Mouse (Mus musculus) liver, embryonic 16.5 days (tissue): ENCODE data around the gene Fblim1. TPM values are rescaled to one million over a fixed set of nuclear protein-coding genes. Genes with fewer than 3 reads are reported as not detected.

Experiments
- ATAC-seq: fragments of 200-750 bp; cut with Nextera tagmentation; 2 replicates; pipeline ENCODE4 v1.8.0; 2017; ENCODE audit warnings: low read depth, mild to moderate bottlenecking, moderate number of reproducible peaks, moderate library complexity
- H3K27ac ChIP-seq: fragments of 300-500 bp; sonication (generic); 2 replicates; pipeline ENCODE4 v1.5.1; 2014; ENCODE audit warnings: mild to moderate bottlenecking, low read length
- H3K27me3 ChIP-seq: fragments of 300-500 bp; sonication (generic); 2 replicates; pipeline ENCODE4 v1.6.1; 2014; ENCODE audit warnings: low read depth, low read length, mixed read lengths; ENCODE audit not compliant: control insufficient read depth, insufficient read depth
- H3K36me3 ChIP-seq: fragments of 300-500 bp; sonication (generic); 2 replicates; pipeline ENCODE4 v1.6.1; 2014; ENCODE audit warnings: mild to moderate bottlenecking; ENCODE audit not compliant: control insufficient read depth, insufficient read depth
- H3K4me1 ChIP-seq: fragments of 300-500 bp; sonication (generic); 2 replicates; pipeline ENCODE4 v1.6.1; 2014; ENCODE audit warnings: low read depth, low read length, mixed read lengths; ENCODE audit not compliant: control insufficient read depth
- H3K4me2 ChIP-seq: fragments of 300-500 bp; sonication (generic); 2 replicates; pipeline ENCODE4 v1.6.1; 2014; ENCODE audit warnings: low read depth, low read length, mixed read lengths
- H3K4me3 ChIP-seq: fragments of 300-500 bp; sonication (generic); 2 replicates; pipeline ENCODE4 v1.5.1; 2014; ENCODE audit warnings: low read depth, mild to moderate bottlenecking, low read length
- H3K9ac ChIP-seq: fragments of 300-500 bp; sonication (generic); 2 replicates; pipeline ENCODE4 v1.6.1; 2014; ENCODE audit warnings: low read depth, low read length
- H3K9me3 ChIP-seq: fragments of 300-500 bp; sonication (generic); replicated peaks from 2 replicates; pipeline ENCODE4 v1.6.1; 2016; ENCODE audit warnings: low read length; ENCODE audit not compliant: control insufficient read depth
- WGBS: fragments of 180-500 bp; shearing (Covaris S2); extraction: QIAGEN DNeasy Blood & Tissue Kit; methylation state at CpG from one replicate; pipeline ENCODE4 v1.1.7; 2014; ENCODE audit not compliant: insufficient replicate concordance; 5-methylcytosine and 5-hydroxymethylcytosine counted together
- polyA plus RNA-seq: library from polyadenylated mRNA; unstranded; fragments of >200 nt; fragmentation: Nextera tagmentation; extraction: Ambion mirVana; gene quantifications from 2 replicates; pipeline ENCODE4 v1.2.1, GENCODE M21; 2015

Fblim1 gene
- polyA plus RNA-seq, 1 experiment from 2014 or later, result 2.3 TPM

- no peaks in the 10 kb centered on the region for H3K27me3 ChIP-seq
- no peak overlapping the region for H3K4me2 ChIP-seq
- no peak overlapping the region for H3K4me3 ChIP-seq
- WGBS, result 84% methylated on average over 20 of the region's 20 CpGs
- no peak for ATAC-seq
- H3K9me3 ChIP-seq, result no peaks in the 10 kb centered on the region
- no peak overlapping the region for H3K27ac ChIP-seq
- peaks cover 15% of the 10 kb centered on the region for H3K36me3 ChIP-seq
- H3K4me1 ChIP-seq, result no peaks in the 10 kb centered on the region
- no peak overlapping the region for H3K9ac ChIP-seq
Measured at GRCm38 (mm10) chr4:141631250-141631649, 25.4 kb upstream of the Fblim1 start.

GRCm38 (mm10) chr4:141630021-141630420 lies 24.1 kb upstream of the Fblim1 start:
- H3K4me2 ChIP-seq, result no peak overlapping the region
- no peaks in the 10 kb centered on the region for H3K4me1 ChIP-seq
- H3K27ac ChIP-seq, result no peak overlapping the region
- no peak overlapping the region for H3K4me3 ChIP-seq
- no peak for ATAC-seq
- 80% methylated on average over 11 of the region's 11 CpGs for WGBS
- no peaks in the 10 kb centered on the region for H3K9me3 ChIP-seq
- no peak overlapping the region for H3K9ac ChIP-seq
- no peaks in the 10 kb centered on the region for H3K27me3 ChIP-seq
- H3K36me3 ChIP-seq, result peaks cover 15% of the 10 kb centered on the region

- Histone ChIP-seq H3K9me3 (no peaks in the 10 kb centered on the region), H3K4me1 (no peaks in the 10 kb centered on the region), H3K9ac (no peak overlapping the region), H3K27me3 (no peaks in the 10 kb centered on the region), H3K4me2 (no peak overlapping the region), H3K4me3 (no peak overlapping the region), H3K27ac (no peak overlapping the region), H3K36me3 (peaks cover 15% of the 10 kb centered on the region)
- ATAC-seq, result no peak
- WGBS, result 72% methylated on average over 14 of the region's 14 CpGs
Measured at GRCm38 (mm10) chr4:141628661-141629060, 22.8 kb upstream of the Fblim1 start.

GRCm38 (mm10) chr4:141627502-141627901 lies 21.6 kb upstream of the Fblim1 start:
- Histone ChIP-seq H3K36me3 (peaks cover 15% of the 10 kb centered on the region), H3K4me3 (no peak overlapping the region), H3K27ac (no peak overlapping the region), H3K4me2 (no peak overlapping the region), H3K9ac (no peak overlapping the region), H3K27me3 (no peaks in the 10 kb centered on the region), H3K9me3 (no peaks in the 10 kb centered on the region), H3K4me1 (no peaks in the 10 kb centered on the region; the same call in 1 of the 2 replicates)
- WGBS, result 75% methylated on average over 5 of the region's 5 CpGs
- ATAC-seq, result no peak

- H3K27me3 ChIP-seq, result no peaks in the 10 kb centered on the region
- no peak overlapping the region for H3K4me2 ChIP-seq
- WGBS, result 76% methylated on average over 16 of the region's 16 CpGs
- H3K27ac ChIP-seq, result no peak overlapping the region
- 0 out of 2 replicates have a peak, but pooled peaks cover 6% of the 10 kb centered on the region for H3K36me3 ChIP-seq
- no peaks in the 10 kb centered on the region for H3K9me3 ChIP-seq
- no peak overlapping the region for H3K9ac ChIP-seq
- H3K4me3 ChIP-seq, result no peak overlapping the region
- no peak for ATAC-seq
- no peaks in the 10 kb centered on the region; the same call in 1 of the 2 replicates for H3K4me1 ChIP-seq
Measured at GRCm38 (mm10) chr4:141625774-141626550, 20.1 kb upstream of the Fblim1 start.

GRCm38 (mm10) chr4:141624983-141625773 lies 19.3 kb upstream of the Fblim1 start:
- H3K9ac ChIP-seq, result no peak overlapping the region
- H3K4me2 ChIP-seq, result no peak overlapping the region
- no peak overlapping the region for H3K4me3 ChIP-seq
- ATAC-seq, result no peak
- H3K27me3 ChIP-seq, result no peaks in the 10 kb centered on the region
- H3K9me3 ChIP-seq, result no peaks in the 10 kb centered on the region
- WGBS, result 64% methylated on average over 19 of the region's 19 CpGs
- no peaks in the 10 kb centered on the region; the same call in 1 of the 2 replicates for H3K4me1 ChIP-seq
- 0 out of 2 replicates have a peak, but pooled peaks cover 6% of the 10 kb centered on the region for H3K36me3 ChIP-seq
- H3K27ac ChIP-seq, result no peak overlapping the region

- H3K4me2 ChIP-seq, result no peak overlapping the region
- no peak for ATAC-seq
- H3K27ac ChIP-seq, result no peak overlapping the region
- H3K27me3 ChIP-seq, result no peaks in the 10 kb centered on the region
- H3K4me1 ChIP-seq, result no peaks in the 10 kb centered on the region; the same call in 1 of the 2 replicates
- no peak overlapping the region for H3K9ac ChIP-seq
- no peaks in the 10 kb centered on the region for H3K9me3 ChIP-seq
- no peak overlapping the region for H3K4me3 ChIP-seq
- no peaks in the 10 kb centered on the region for H3K36me3 ChIP-seq
- 68% methylated on average over 8 of the region's 8 CpGs for WGBS
Measured at GRCm38 (mm10) chr4:141624134-141624533, 18.2 kb upstream of the Fblim1 start.

GRCm38 (mm10) chr4:141623666-141624065 lies 17.8 kb upstream of the Fblim1 start, which contains the start of gene Slc25a34:
Gene Slc25a34 (minus strand): TSS chr4:141623821.
- WGBS, result 60% methylated on average over 1 of the region's 1 CpGs
- Histone ChIP-seq H3K4me2 (no peak within 1 kb of the TSS), H3K4me3 (no peak within 1 kb of the TSS), H3K9me3 (no peaks in the 10 kb centered on the region), H3K36me3 (no peaks in the 10 kb centered on the region), H3K4me1 (peaks cover 3% of the 10 kb centered on the region), H3K27ac (no peak within 1 kb of the TSS), H3K9ac (no peak within 1 kb of the TSS), H3K27me3 (no peaks in the 10 kb centered on the region)
- ATAC-seq, result peak; percentile 86

- Histone ChIP-seq H3K4me3 (no peak overlapping the region), H3K9me3 (no peaks in the 10 kb centered on the region), H3K9ac (no peak overlapping the region), H3K27me3 (no peaks in the 10 kb centered on the region; the same call in 1 of the 2 replicates), H3K4me1 (peaks cover 6% of the 10 kb centered on the region), H3K27ac (no peak overlapping the region), H3K36me3 (no peaks in the 10 kb centered on the region), H3K4me2 (no peak overlapping the region)
- WGBS, result 69% methylated on average over 11 of the region's 11 CpGs
- ATAC-seq, result peak; percentile 16; the same call in 1 of the 2 replicates
Measured at GRCm38 (mm10) chr4:141623037-141623436, 17.1 kb upstream of the Fblim1 start.
